Mouse (Mus musculus) midbrain, embryonic 10.5 days (tissue): ENCODE measurements at regions not wholly inside any gene's neighbourhood (a gene's known extent, or its start where the extent isn't known, plus 50 kb on each side); places are given as distances from the start of the nearest gene placed in this dataset.
A peak's percentile ranks its signal among the peaks of the same experiment; 100 is the strongest.
"Not testable (repeated sequence)": the region's sequence is repeated elsewhere in the genome, so short reads cannot be mapped to it uniquely, and the experiment has no call there.

Source experiments
- DNase-seq: peaks from one replicate; pipeline ENCODE4 v3.0.0-alpha.2; 2017; ENCODE audit warnings: low spot score
- H3K27ac ChIP-seq: fragments of 300-500 bp; sonication (generic); replicated peaks from 2 replicates; pipeline ENCODE4 v1.5.1; 2016; ENCODE audit warnings: mild to moderate bottlenecking
- H3K27me3 ChIP-seq: fragments of 300-500 bp; sonication (generic); 2 replicates; pipeline ENCODE4 v1.6.1; 2016; ENCODE audit warnings: low read depth, mild to moderate bottlenecking; ENCODE audit not compliant: poor library complexity, severe bottlenecking
- H3K36me3 ChIP-seq: fragments of 300-500 bp; sonication (generic); 2 replicates; pipeline ENCODE4 v1.6.1; 2016; ENCODE audit warnings: mild to moderate bottlenecking, moderate library complexity
- H3K4me1 ChIP-seq: fragments of 300-500 bp; sonication (generic); 2 replicates; pipeline ENCODE4 v1.6.1; 2016
- H3K4me3 ChIP-seq: fragments of 300-500 bp; sonication (generic); 2 replicates; pipeline ENCODE4 v1.5.1; 2016; ENCODE audit warnings: mild to moderate bottlenecking, moderate library complexity
- H3K9me3 ChIP-seq: fragments of 300-500 bp; sonication (generic); replicated peaks from 2 replicates; pipeline ENCODE4 v1.6.1; 2016; ENCODE audit warnings: mild to moderate bottlenecking
- WGBS: fragments of 180-500 bp; shearing (Covaris S2); methylation state at CpG from one replicate; pipeline ENCODE4 v1.1.7; 2016; 5-methylcytosine and 5-hydroxymethylcytosine counted together

GRCm38 (mm10) chr11:27105920-27106319 lies 512.1 kb upstream of the Vrk2 start:
- WGBS: 83% methylated on average over 5 of the region's 5 CpGs
- Histone ChIP-seq H3K4me3 (no peak overlapping the region), H3K36me3 (no peaks in the 10 kb centered on the region), H3K27me3 (no peaks in the 10 kb centered on the region), H3K4me1 (no peaks in the 10 kb centered on the region), H3K9me3 (no peaks in the 10 kb centered on the region), H3K27ac (no peak overlapping the region)
- DNase-seq: no peak

GRCm38 (mm10) chr11:27102906-27103305 lies 509.1 kb upstream of the Vrk2 start:
- H3K9me3 ChIP-seq: no peaks in the 10 kb centered on the region
- no peak for DNase-seq
- no peaks in the 10 kb centered on the region for H3K27me3 ChIP-seq
- no peak overlapping the region for H3K27ac ChIP-seq
- no peaks in the 10 kb centered on the region for H3K4me1 ChIP-seq
- H3K36me3 ChIP-seq: no peaks in the 10 kb centered on the region
- no peak overlapping the region for H3K4me3 ChIP-seq

GRCm38 (mm10) chr11:27102045-27102444 lies 508.2 kb upstream of the Vrk2 start:
- WGBS: 89% methylated on average over 2 of the region's 2 CpGs
- H3K4me1 ChIP-seq: no peaks in the 10 kb centered on the region
- H3K36me3 ChIP-seq: no peaks in the 10 kb centered on the region
- no peak overlapping the region for H3K4me3 ChIP-seq
- no peak for DNase-seq
- no peaks in the 10 kb centered on the region for H3K9me3 ChIP-seq
- no peak overlapping the region for H3K27ac ChIP-seq
- no peaks in the 10 kb centered on the region for H3K27me3 ChIP-seq

- no peaks in the 10 kb centered on the region for H3K27me3 ChIP-seq
- no peak for DNase-seq
- no peak overlapping the region for H3K4me3 ChIP-seq
- no peak overlapping the region for H3K27ac ChIP-seq
- no peaks in the 10 kb centered on the region for H3K36me3 ChIP-seq
- no peaks in the 10 kb centered on the region for H3K4me1 ChIP-seq
- H3K9me3 ChIP-seq: no peaks in the 10 kb centered on the region
Observed at GRCm38 (mm10) chr11:27096615-27097014, 502.8 kb upstream of the Vrk2 start.

- H3K27me3 ChIP-seq, H3K36me3 ChIP-seq, DNase-seq, H3K4me1 ChIP-seq, H3K9me3 ChIP-seq, H3K27ac ChIP-seq, H3K4me3 ChIP-seq: not testable (repeated sequence)
Observed at GRCm38 (mm10) chr11:27095460-27095859, 501.7 kb upstream of the Vrk2 start.

- Histone ChIP-seq H3K27ac (no peak overlapping the region), H3K36me3 (no peaks in the 10 kb centered on the region), H3K27me3 (no peaks in the 10 kb centered on the region), H3K9me3 (no peaks in the 10 kb centered on the region), H3K4me3 (no peak overlapping the region), H3K4me1 (no peaks in the 10 kb centered on the region)
- no peak for DNase-seq
- 87% methylated on average over 1 of the region's 1 CpGs for WGBS
Observed at GRCm38 (mm10) chr11:27086516-27086915, 492.7 kb upstream of the Vrk2 start.

GRCm38 (mm10) chr11:27081188-27081587 lies 487.4 kb upstream of the Vrk2 start:
- H3K36me3 ChIP-seq: no peaks in the 10 kb centered on the region
- H3K4me1 ChIP-seq: no peaks in the 10 kb centered on the region
- no peaks in the 10 kb centered on the region for H3K27me3 ChIP-seq
- no peaks in the 10 kb centered on the region for H3K9me3 ChIP-seq
- DNase-seq: no peak
- no peak overlapping the region for H3K4me3 ChIP-seq
- H3K27ac ChIP-seq: no peak overlapping the region

- H3K27ac ChIP-seq: no peak overlapping the region
- no peaks in the 10 kb centered on the region for H3K27me3 ChIP-seq
- H3K9me3 ChIP-seq: no peaks in the 10 kb centered on the region
- no peak for DNase-seq
- no peaks in the 10 kb centered on the region for H3K36me3 ChIP-seq
- H3K4me1 ChIP-seq: no peaks in the 10 kb centered on the region
- no peak overlapping the region for H3K4me3 ChIP-seq
Observed at GRCm38 (mm10) chr11:27070381-27070780, 476.6 kb upstream of the Vrk2 start.

GRCm38 (mm10) chr11:27027243-27027852 lies 433.5 kb upstream of the Vrk2 start:
- no peaks in the 10 kb centered on the region for H3K9me3 ChIP-seq
- H3K27ac ChIP-seq: no peak overlapping the region
- DNase-seq: no peak
- H3K36me3 ChIP-seq: no peaks in the 10 kb centered on the region
- H3K4me1 ChIP-seq: no peaks in the 10 kb centered on the region
- H3K4me3 ChIP-seq: no peak overlapping the region
- 97% methylated on average over 1 of the region's 1 CpGs for WGBS
- H3K27me3 ChIP-seq: no peaks in the 10 kb centered on the region

- WGBS: 88% methylated on average over 2 of the region's 2 CpGs
- Histone ChIP-seq H3K27ac (no peak overlapping the region), H3K4me3 (no peak overlapping the region), H3K9me3 (no peaks in the 10 kb centered on the region), H3K36me3 (no peaks in the 10 kb centered on the region), H3K4me1 (no peaks in the 10 kb centered on the region), H3K27me3 (no peaks in the 10 kb centered on the region)
- no peak for DNase-seq
Observed at GRCm38 (mm10) chr11:27025500-27025899, 431.7 kb upstream of the Vrk2 start.

- H3K36me3 ChIP-seq: no peaks in the 10 kb centered on the region
- WGBS: 33% methylated on average over 3 of the region's 3 CpGs
- no peak overlapping the region for H3K4me3 ChIP-seq
- H3K27ac ChIP-seq: no peak overlapping the region
- no peaks in the 10 kb centered on the region for H3K4me1 ChIP-seq
- peak; percentile 38 for DNase-seq
- H3K9me3 ChIP-seq: no peaks in the 10 kb centered on the region
- no peaks in the 10 kb centered on the region for H3K27me3 ChIP-seq
Observed at GRCm38 (mm10) chr11:26996292-26997099, 402.7 kb upstream of the Vrk2 start.

GRCm38 (mm10) chr11:26981216-26981615 lies 387.4 kb upstream of the Vrk2 start:
- Histone ChIP-seq H3K9me3 (no peaks in the 10 kb centered on the region), H3K4me1 (peaks cover 7% of the 10 kb centered on the region), H3K27ac (no peak overlapping the region), H3K27me3 (no peaks in the 10 kb centered on the region), H3K36me3 (no peaks in the 10 kb centered on the region), H3K4me3 (no peak overlapping the region)
- DNase-seq: no peak
- WGBS: 63% methylated on average over 7 of the region's 7 CpGs

GRCm38 (mm10) chr11:26972533-26973081 lies 378.8 kb upstream of the Vrk2 start:
- H3K27me3 ChIP-seq: no peaks in the 10 kb centered on the region

More at GRCm38 (mm10) chr11:26972533-26973081, 378.8 kb upstream of the Vrk2 start:
- Histone ChIP-seq H3K27ac (no peak overlapping the region), H3K4me3 (no peak overlapping the region), H3K4me1 (no peaks in the 10 kb centered on the region), H3K9me3 (no peaks in the 10 kb centered on the region), H3K36me3 (no peaks in the 10 kb centered on the region)
- 89% methylated on average over 8 of the region's 8 CpGs for WGBS
- DNase-seq: no peak
